Mouse (Mus musculus) liver, embryonic 12.5 days (tissue): Measurements from ENCODE around the gene Crispld2. TPM values are rescaled to one million over a fixed set of nuclear protein-coding genes. Genes with fewer than 3 reads are reported as not detected.

Source experiments
- ATAC-seq: fragments of 200-750 bp; cut with Nextera tagmentation; 2 replicates; pipeline ENCODE4 v1.8.0; 2017; ENCODE audit warnings: moderate number of reproducible peaks, mild to moderate bottlenecking, moderate library complexity
- H3K27ac ChIP-seq: fragments of 300-500 bp; sonication (generic); 2 replicates; pipeline ENCODE4 v1.5.1; 2016; ENCODE audit warnings: mild to moderate bottlenecking
- H3K27me3 ChIP-seq: fragments of 300-500 bp; sonication (generic); replicated peaks from 2 replicates; pipeline ENCODE4 v1.6.1; 2016; ENCODE audit warnings: mild to moderate bottlenecking, moderate library complexity
- H3K36me3 ChIP-seq: fragments of 300-500 bp; sonication (generic); 2 replicates; pipeline ENCODE4 v1.6.1; 2016; ENCODE audit warnings: mild to moderate bottlenecking, moderate library complexity
- H3K4me1 ChIP-seq: fragments of 300-500 bp; sonication (generic); 2 replicates; pipeline ENCODE4 v1.6.1; 2016
- H3K4me2 ChIP-seq: fragments of 300-500 bp; sonication (generic); 2 replicates; pipeline ENCODE4 v1.6.1; 2016; ENCODE audit warnings: mild to moderate bottlenecking, moderate library complexity
- H3K4me3 ChIP-seq: fragments of 300-500 bp; sonication (generic); 2 replicates; pipeline ENCODE4 v1.5.1; 2016; ENCODE audit warnings: mild to moderate bottlenecking, moderate library complexity
- H3K9ac ChIP-seq: fragments of 300-500 bp; sonication (generic); 2 replicates; pipeline ENCODE4 v1.6.1; 2016; ENCODE audit warnings: mild to moderate bottlenecking, moderate library complexity
- H3K9me3 ChIP-seq: fragments of 300-500 bp; sonication (generic); replicated peaks from 2 replicates; pipeline ENCODE4 v1.6.1; 2016; ENCODE audit warnings: mild to moderate bottlenecking, moderate library complexity
- WGBS: fragments of 180-500 bp; shearing (Covaris S2); methylation state at CpG from one replicate; pipeline ENCODE4 v1.1.7; 2016; ENCODE audit not compliant: insufficient replicate concordance; 5-methylcytosine and 5-hydroxymethylcytosine counted together
- polyA plus RNA-seq: library from polyadenylated mRNA; unstranded; fragments of >200 nt; fragmentation: Nextera tagmentation; extraction: Ambion mirVana; gene quantifications from 2 replicates; pipeline ENCODE4 v1.2.1, GENCODE M21; 2016

Gene Crispld2
- polyA plus RNA-seq, 1 experiment from 2014 or later: 2.1 TPM

GRCm38 (mm10) chr8:120002348-120002747 lies 10.1 kb downstream of the Crispld2 start:
- Histone ChIP-seq H3K4me3 (no peak overlapping the region), H3K9ac (no peak overlapping the region), H3K4me1 (no peaks in the 10 kb centered on the region), H3K27ac (no peak overlapping the region), H3K4me2 (no peak overlapping the region), H3K27me3 (0 out of 2 replicates have a peak, but pooled peaks cover 17% of the 10 kb centered on the region), H3K9me3 (no peaks in the 10 kb centered on the region), H3K36me3 (no peaks in the 10 kb centered on the region)
- no peak for ATAC-seq
- WGBS: 47% methylated on average over 9 of the region's 9 CpGs

DNA sequence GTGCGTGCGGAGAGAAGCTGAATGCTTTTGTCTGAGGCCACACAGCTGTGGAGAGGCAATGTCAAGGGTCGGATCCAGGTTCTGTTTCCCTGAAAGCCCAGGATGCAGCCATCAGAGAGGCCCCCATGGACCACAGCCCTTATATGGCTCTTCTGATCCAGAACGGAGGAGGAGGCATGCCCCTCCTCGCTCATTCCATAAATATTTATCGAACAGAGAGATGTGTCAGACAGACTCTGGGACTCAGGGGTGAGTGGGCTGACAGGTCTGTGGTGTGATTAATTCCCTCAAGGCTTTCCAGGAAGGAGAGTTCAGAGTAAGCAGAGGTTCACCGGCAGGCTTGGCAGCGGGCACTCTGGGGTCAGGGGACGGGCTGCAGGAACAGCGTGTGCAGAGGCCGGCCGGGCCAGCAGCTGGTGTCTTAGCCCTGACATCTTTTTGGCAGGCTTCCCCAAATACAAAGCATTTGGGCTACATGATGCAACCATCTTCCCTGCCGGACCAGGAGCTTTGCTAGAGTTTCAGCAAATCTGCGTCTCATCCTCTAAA lies 12.0 kb downstream of the Crispld2 start:
- Histone ChIP-seq H3K4me2 (no peak overlapping the region), H3K27ac (no peak overlapping the region), H3K4me1 (no peaks in the 10 kb centered on the region), H3K27me3 (0 out of 2 replicates have a peak, but pooled peaks cover 17% of the 10 kb centered on the region), H3K9ac (no peak overlapping the region), H3K4me3 (no peak overlapping the region), H3K36me3 (no peaks in the 10 kb centered on the region), H3K9me3 (no peaks in the 10 kb centered on the region)
- no peak for ATAC-seq
- WGBS: 62% methylated on average over 14 of the region's 14 CpGs

- H3K9me3 ChIP-seq: no peaks in the 10 kb centered on the region
- H3K4me2 ChIP-seq: no peak overlapping the region
- H3K27me3 ChIP-seq: 0 out of 2 replicates have a peak, but pooled peaks cover 17% of the 10 kb centered on the region
- WGBS: 61% methylated on average over 2 of the region's 2 CpGs
- no peaks in the 10 kb centered on the region for H3K4me1 ChIP-seq
- H3K9ac ChIP-seq: no peak overlapping the region
- H3K4me3 ChIP-seq: no peak overlapping the region
- ATAC-seq: no peak
- H3K36me3 ChIP-seq: no peaks in the 10 kb centered on the region
- H3K27ac ChIP-seq: no peak overlapping the region
Measured at GRCm38 (mm10) chr8:120004705-120005381, 12.6 kb downstream of the Crispld2 start.

GRCm38 (mm10) chr8:120006645-120007160 lies 14.5 kb downstream of the Crispld2 start:
- Histone ChIP-seq H3K27ac (no peak overlapping the region), H3K27me3 (0 out of 2 replicates have a peak, but pooled peaks cover 16% of the 10 kb centered on the region), H3K4me3 (no peak overlapping the region), H3K4me1 (no peaks in the 10 kb centered on the region), H3K4me2 (no peak overlapping the region), H3K9ac (no peak overlapping the region), H3K36me3 (no peaks in the 10 kb centered on the region), H3K9me3 (no peaks in the 10 kb centered on the region)
- no peak for ATAC-seq
- 33% methylated on average over 9 of the region's 9 CpGs for WGBS

DNA sequence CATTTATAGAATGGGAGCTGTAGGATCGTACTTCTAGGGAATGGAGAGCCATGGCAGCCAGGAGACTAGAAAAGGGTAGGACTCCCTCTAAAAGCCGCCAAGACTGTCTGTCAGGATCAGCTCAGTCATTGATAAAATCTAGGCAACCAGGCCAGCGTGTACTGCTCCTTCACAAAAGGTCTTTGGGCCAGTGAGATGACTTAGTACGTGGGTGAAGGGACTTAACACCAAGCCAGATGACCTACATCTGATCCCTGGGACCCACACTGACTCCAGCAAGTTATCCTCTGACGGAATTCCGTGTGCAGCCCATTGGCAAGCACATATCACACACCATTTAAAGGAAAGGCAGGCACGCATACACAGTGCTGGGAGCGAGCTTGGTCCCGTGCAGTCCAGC lies 14.9 kb downstream of the Crispld2 start:
- no peaks in the 10 kb centered on the region for H3K9me3 ChIP-seq
- no peaks in the 10 kb centered on the region for H3K36me3 ChIP-seq
- H3K4me1 ChIP-seq: no peaks in the 10 kb centered on the region
- WGBS: 59% methylated on average over 9 of the region's 9 CpGs
- H3K27me3 ChIP-seq: 0 out of 2 replicates have a peak, but pooled peaks cover 20% of the 10 kb centered on the region
- no peak overlapping the region for H3K4me3 ChIP-seq
- no peak overlapping the region for H3K4me2 ChIP-seq
- no peak overlapping the region for H3K27ac ChIP-seq
- H3K9ac ChIP-seq: no peak overlapping the region
- no peak for ATAC-seq

- ATAC-seq: no peak
- Histone ChIP-seq H3K4me2 (no peak overlapping the region), H3K27ac (no peak overlapping the region)
Measured at GRCm38 (mm10) chr8:120009284-120009683, 17.0 kb downstream of the Crispld2 start.

GRCm38 (mm10) chr8:120012491-120012890 lies 20.3 kb downstream of the Crispld2 start:
- no peak overlapping the region for H3K9ac ChIP-seq
- no peaks in the 10 kb centered on the region for H3K36me3 ChIP-seq
- H3K27ac ChIP-seq: no peak overlapping the region
- no peak for ATAC-seq
- WGBS: 63% methylated on average over 8 of the region's 8 CpGs
- H3K4me3 ChIP-seq: no peak overlapping the region
- H3K27me3 ChIP-seq: peaks cover 17% of the 10 kb centered on the region; the same call in 1 of the 2 replicates
- H3K4me2 ChIP-seq: no peak overlapping the region
- H3K9me3 ChIP-seq: no peaks in the 10 kb centered on the region
- peaks cover 17% of the 10 kb centered on the region for H3K4me1 ChIP-seq

More at GRCm38 (mm10) chr8:120009284-120009683, 17.0 kb downstream of the Crispld2 start:
- Histone ChIP-seq H3K27me3 (peaks cover 20% of the 10 kb centered on the region; the same call in 1 of the 2 replicates), H3K4me3 (no peak overlapping the region), H3K4me1 (peaks cover 11% of the 10 kb centered on the region; the same call in 1 of the 2 replicates), H3K36me3 (no peaks in the 10 kb centered on the region), H3K9ac (no peak overlapping the region), H3K9me3 (no peaks in the 10 kb centered on the region)
- 55% methylated on average over 6 of the region's 6 CpGs for WGBS

DNA sequence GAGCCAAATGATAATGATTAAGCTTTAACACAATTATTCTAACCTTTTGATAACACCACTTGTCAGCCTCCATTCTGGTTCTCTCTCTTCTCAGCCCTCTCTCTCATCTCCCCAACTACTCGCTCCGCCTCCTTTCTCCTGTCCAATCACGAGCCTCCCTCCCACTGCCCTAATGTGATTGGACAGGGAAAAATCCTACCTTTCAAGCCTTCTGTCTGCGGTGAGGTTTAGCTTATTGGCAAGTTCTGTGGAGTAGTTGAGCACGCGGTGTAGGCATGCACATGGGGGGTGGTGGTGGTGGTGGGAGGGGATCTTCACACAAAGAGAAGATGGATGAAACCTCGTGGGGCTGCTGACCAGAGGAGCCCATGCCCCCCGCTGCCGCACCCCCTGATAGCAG lies 20.7 kb downstream of the Crispld2 start:
- WGBS: 24% methylated on average over 9 of the region's 9 CpGs
- no peak overlapping the region for H3K4me2 ChIP-seq
- H3K4me3 ChIP-seq: no peak overlapping the region
- H3K36me3 ChIP-seq: no peaks in the 10 kb centered on the region
- ATAC-seq: no peak
- peaks cover 17% of the 10 kb centered on the region; the same call in 1 of the 2 replicates for H3K27me3 ChIP-seq
- H3K9ac ChIP-seq: no peak overlapping the region
- H3K4me1 ChIP-seq: peaks cover 17% of the 10 kb centered on the region
- no peak overlapping the region for H3K27ac ChIP-seq
- no peaks in the 10 kb centered on the region for H3K9me3 ChIP-seq

- Histone ChIP-seq H3K4me2 (no peak overlapping the region), H3K9me3 (no peaks in the 10 kb centered on the region), H3K27ac (no peak overlapping the region), H3K4me3 (no peak overlapping the region), H3K9ac (no peak overlapping the region), H3K4me1 (peaks cover 17% of the 10 kb centered on the region), H3K27me3 (peaks cover 23% of the 10 kb centered on the region), H3K36me3 (no peaks in the 10 kb centered on the region)
- no peak for ATAC-seq
- 28% methylated on average over 15 of the region's 15 CpGs for WGBS
Measured at GRCm38 (mm10) chr8:120014267-120015023, 22.2 kb downstream of the Crispld2 start.

GRCm38 (mm10) chr8:120015916-120016315 lies 23.7 kb downstream of the Crispld2 start:
- Histone ChIP-seq H3K9ac (no peak overlapping the region), H3K4me3 (no peak overlapping the region), H3K27ac (no peak overlapping the region), H3K4me2 (no peak overlapping the region), H3K4me1 (peaks cover 20% of the 10 kb centered on the region), H3K27me3 (peaks cover 23% of the 10 kb centered on the region), H3K36me3 (no peaks in the 10 kb centered on the region), H3K9me3 (no peaks in the 10 kb centered on the region)
- ATAC-seq: no peak
- WGBS: 67% methylated on average over 8 of the region's 8 CpGs

DNA sequence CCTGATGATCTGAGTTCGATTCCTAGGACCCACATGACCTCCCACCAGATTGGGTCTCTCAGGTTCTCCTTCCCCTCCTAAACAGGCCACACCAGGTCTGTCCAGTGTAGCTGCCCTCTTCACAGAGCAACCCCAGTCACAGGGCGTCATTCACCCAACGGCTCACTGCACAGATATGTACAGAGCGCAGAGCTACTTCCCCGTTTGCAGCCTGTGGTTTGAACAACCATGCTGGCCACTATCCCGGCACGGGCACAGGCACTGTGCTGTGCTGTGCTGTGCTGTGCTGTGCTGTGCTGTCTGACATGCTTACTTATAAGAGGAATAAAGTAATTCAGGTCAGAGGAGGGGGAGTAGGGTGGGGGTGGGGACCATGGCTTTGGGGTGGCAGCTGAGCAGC lies 24.2 kb downstream of the Crispld2 start:
- H3K4me2 ChIP-seq: no peak overlapping the region
- H3K4me1 ChIP-seq: peaks cover 20% of the 10 kb centered on the region
- no peaks in the 10 kb centered on the region for H3K9me3 ChIP-seq
- no peak overlapping the region for H3K9ac ChIP-seq
- no peak overlapping the region for H3K4me3 ChIP-seq
- 11% methylated on average over 7 of the region's 7 CpGs for WGBS
- peaks cover 23% of the 10 kb centered on the region for H3K27me3 ChIP-seq
- no peak overlapping the region for H3K27ac ChIP-seq
- ATAC-seq: no peak
- no peaks in the 10 kb centered on the region for H3K36me3 ChIP-seq

DNA sequence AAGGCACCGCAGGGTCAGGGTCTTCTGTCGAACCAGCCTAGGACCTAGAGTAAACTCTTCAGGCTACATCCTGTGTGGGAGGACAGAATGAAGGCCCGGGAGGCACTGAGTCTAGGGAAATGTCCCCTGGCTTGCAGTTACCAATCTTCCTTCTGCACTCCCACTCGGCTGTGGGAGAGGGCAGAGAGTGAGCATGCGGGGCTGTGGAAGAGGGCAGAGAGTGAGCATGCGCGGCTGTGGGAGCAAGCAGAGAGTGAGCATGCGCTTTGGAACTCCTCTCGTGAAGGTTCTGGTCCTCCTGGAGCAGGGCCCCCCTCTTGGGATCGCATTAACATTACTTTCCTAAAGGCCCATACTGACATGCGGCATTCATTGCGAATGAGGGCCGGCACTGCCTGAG lies 25.1 kb downstream of the Crispld2 start:
- no peak for ATAC-seq
- peaks cover 20% of the 10 kb centered on the region for H3K4me1 ChIP-seq
- 78% methylated on average over 13 of the region's 13 CpGs for WGBS
- no peak overlapping the region for H3K27ac ChIP-seq
- H3K27me3 ChIP-seq: peaks cover 15% of the 10 kb centered on the region
- no peak overlapping the region for H3K4me3 ChIP-seq
- H3K9me3 ChIP-seq: no peaks in the 10 kb centered on the region
- H3K36me3 ChIP-seq: no peaks in the 10 kb centered on the region
- no peak overlapping the region for H3K4me2 ChIP-seq
- no peak overlapping the region for H3K9ac ChIP-seq
